Mouse (Mus musculus) limb, embryonic 14.5 days (tissue): ENCODE data around the gene Phpt1. TPM values are rescaled to one million over a fixed set of nuclear protein-coding genes. Genes with fewer than 3 reads are reported as not detected.

Experiments
- ATAC-seq: fragments of 200-750 bp; cut with Nextera tagmentation; 2 replicates; pipeline ENCODE4 v1.8.0; 2017; ENCODE audit warnings: low read depth, moderate number of reproducible peaks, moderate TSS enrichment; ENCODE audit not compliant: low FRiP score
- DNase-seq: peaks from one replicate; pipeline ENCODE4 v3.0.0-alpha.2; 2015; ENCODE audit warnings: low spot score
- H3K27ac ChIP-seq: fragments of 300-500 bp; sonication (generic); replicated peaks from 2 replicates; pipeline ENCODE4 v1.5.1; 2014; ENCODE audit warnings: low read depth, mild to moderate bottlenecking, low read length, moderate library complexity, mixed read lengths
- H3K27me3 ChIP-seq: fragments of 300-500 bp; sonication (generic); 2 replicates; pipeline ENCODE4 v1.6.1; 2014; ENCODE audit warnings: low read length, mixed read lengths; ENCODE audit not compliant: control insufficient read depth, insufficient read depth
- H3K36me3 ChIP-seq: fragments of 300-500 bp; sonication (generic); 2 replicates; pipeline ENCODE4 v1.6.1; 2014; ENCODE audit warnings: mild to moderate bottlenecking, low read length, moderate library complexity, mixed read lengths; ENCODE audit not compliant: control insufficient read depth, insufficient read depth
- H3K4me1 ChIP-seq: fragments of 300-500 bp; sonication (generic); 2 replicates; pipeline ENCODE4 v1.6.1; 2014; ENCODE audit warnings: antibody characterized with exemption, low read length, mixed read lengths; ENCODE audit not compliant: control insufficient read depth, insufficient read depth
- H3K4me2 ChIP-seq: fragments of 300-500 bp; sonication (generic); replicated peaks from 2 replicates; pipeline ENCODE4 v1.6.1; 2014; ENCODE audit warnings: low read depth, mild to moderate bottlenecking, low read length, moderate library complexity; ENCODE audit not compliant: severe bottlenecking
- H3K4me3 ChIP-seq: fragments of 300-500 bp; sonication (generic); replicated peaks from 2 replicates; pipeline ENCODE4 v1.5.1; 2014; ENCODE audit warnings: low read length
- H3K9ac ChIP-seq: fragments of 300-500 bp; sonication (generic); 2 replicates; pipeline ENCODE4 v1.6.1; 2014; ENCODE audit warnings: mild to moderate bottlenecking, low read depth, low read length, moderate library complexity; ENCODE audit not compliant: severe bottlenecking
- H3K9me3 ChIP-seq: fragments of 300-500 bp; sonication (generic); 2 replicates; pipeline ENCODE4 v1.6.1; 2016; ENCODE audit warnings: low read length; ENCODE audit not compliant: control insufficient read depth
- POLR2A ChIP-seq: fragments of 200-500 bp; IDR thresholded peaks from 2 replicates; pipeline ENCODE4 v1.8.0; 2012; ENCODE audit warnings: inconsistent platforms, mild to moderate bottlenecking, moderate library complexity, borderline replicate concordance; ENCODE audit not compliant: insufficient read depth, insufficient read length; ENCODE audit errors: extremely low read depth
- WGBS: fragments of 180-500 bp; shearing (Covaris S2); extraction: QIAGEN DNeasy Blood & Tissue Kit; methylation state at CpG from one replicate; pipeline ENCODE4 v1.1.7; 2014; 5-methylcytosine and 5-hydroxymethylcytosine counted together
- polyA plus RNA-seq, 2 experiments: library from polyadenylated mRNA; depleted of rRNA in 1 of 2; stranded (reverse) in 1 of 2; unstranded in 1 of 2; fragments of >200 nt; fragmentation: Nextera tagmentation in 1 of 2; extraction: Ambion mirVana in 1 of 2; gene quantifications; 2 replicates each; pipeline versions ENCODE4 v1.2.1 to v1.2.3; 2012 to 2014

Gene Phpt1
- polyA plus RNA-seq, 2 experiments: 137 to 167 TPM

GRCm38 (mm10) chr2:25578796-25579736, 4.0 kb upstream of the Phpt1 start:
- Histone ChIP-seq H3K27me3 (peaks cover 54% of the 10 kb centered on the region), H3K27ac (no peak overlapping the region), H3K4me1 (peaks cover 47% of the 10 kb centered on the region), H3K36me3 (peaks cover 14% of the 10 kb centered on the region), H3K9me3 (no peaks in the 10 kb centered on the region), H3K4me2 (peak overlapping the region; percentile 43), H3K4me3 (peak overlapping the region; percentile 26), H3K9ac (0 out of 2 replicates have a peak overlapping the region, but pooled peaks have one; percentile 36)
- no peak for TF ChIP-seq POLR2A
- 5% methylated on average over 73 of the region's 77 CpGs for WGBS
- DNase-seq (no peak), ATAC-seq (no peak)

GRCm38 (mm10) chr2:25577951-25578795, 3.1 kb upstream of the Phpt1 start:
- no peak for ATAC-seq
- TF ChIP-seq POLR2A: no peak
- H3K4me3 ChIP-seq: peak overlapping the region; percentile 26
- peak overlapping the region; percentile 36; the same call in 1 of the 2 replicates for H3K9ac ChIP-seq
- WGBS: 6% methylated on average over 58 of the region's 75 CpGs
- H3K27me3 ChIP-seq: peaks cover 54% of the 10 kb centered on the region
- no peaks in the 10 kb centered on the region for H3K9me3 ChIP-seq
- peaks cover 6% of the 10 kb centered on the region for H3K36me3 ChIP-seq
- H3K27ac ChIP-seq: no peak overlapping the region
- peaks cover 56% of the 10 kb centered on the region for H3K4me1 ChIP-seq
- no peak for DNase-seq
- peak overlapping the region; percentile 43 for H3K4me2 ChIP-seq

GRCm38 (mm10) chr2:25576965-25577891, 2.2 kb upstream of the Phpt1 start:
- Histone ChIP-seq H3K27me3 (peaks cover 54% of the 10 kb centered on the region), H3K4me1 (peaks cover 55% of the 10 kb centered on the region), H3K27ac (no peak overlapping the region), H3K9ac (peak overlapping the region; percentile 36; the same call in 1 of the 2 replicates), H3K9me3 (no peaks in the 10 kb centered on the region), H3K4me3 (peak overlapping the region; percentile 26), H3K36me3 (0 out of 2 replicates have a peak, but pooled peaks cover 6% of the 10 kb centered on the region), H3K4me2 (peak overlapping the region; percentile 43)
- WGBS: 16% methylated on average over 85 of the region's 92 CpGs
- TF ChIP-seq POLR2A: no peak
- ATAC-seq (no peak), DNase-seq (no peak)

GRCm38 (mm10) chr2:25576028-25576850, 1.2 kb upstream of the Phpt1 start:
- no peak for ATAC-seq
- H3K4me3 ChIP-seq: peak overlapping the region; percentile 48; the same call in 1 of the 2 replicates
- H3K9ac ChIP-seq: peak overlapping the region; percentile 58; the same call in 1 of the 2 replicates
- H3K4me1 ChIP-seq: peaks cover 48% of the 10 kb centered on the region
- H3K27ac ChIP-seq: no peak overlapping the region
- DNase-seq: no peak
- H3K9me3 ChIP-seq: no peaks in the 10 kb centered on the region
- WGBS: 79% methylated on average over 16 of the region's 16 CpGs
- H3K36me3 ChIP-seq: peaks cover 15% of the 10 kb centered on the region
- no peak for TF ChIP-seq POLR2A
- peaks cover 52% of the 10 kb centered on the region for H3K27me3 ChIP-seq
- peak overlapping the region; percentile 70; the same call in 1 of the 2 replicates for H3K4me2 ChIP-seq
